Mouse (Mus musculus): ENCODE data around the gene Kcng4.

Kcng4 gene

DNA sequence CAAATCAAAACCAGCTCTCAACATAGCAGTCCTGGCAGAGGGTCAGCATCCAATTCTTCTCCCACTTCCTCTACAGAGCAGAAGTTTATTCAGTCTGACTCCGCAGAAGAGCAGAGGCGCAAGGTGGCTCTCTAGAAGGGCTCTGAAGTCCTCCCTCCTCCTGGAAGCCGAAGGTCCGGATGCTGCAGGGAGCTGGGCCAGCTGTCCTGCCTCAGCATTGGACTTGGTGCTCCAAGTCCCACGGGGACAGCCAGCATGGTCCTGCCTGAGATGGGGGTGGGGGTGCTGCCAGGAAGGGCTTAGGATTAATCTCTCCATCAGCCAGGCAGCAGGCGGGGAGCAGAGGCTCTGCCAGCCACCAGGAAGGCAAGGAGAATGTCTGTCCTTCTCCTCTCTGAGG is at the start of gene Kcng4:
Kcng4 (minus strand) TSS at position 303 of the 400 bp plus-strand sequence.
- DNase-seq: peak; percentile 16

DNA sequence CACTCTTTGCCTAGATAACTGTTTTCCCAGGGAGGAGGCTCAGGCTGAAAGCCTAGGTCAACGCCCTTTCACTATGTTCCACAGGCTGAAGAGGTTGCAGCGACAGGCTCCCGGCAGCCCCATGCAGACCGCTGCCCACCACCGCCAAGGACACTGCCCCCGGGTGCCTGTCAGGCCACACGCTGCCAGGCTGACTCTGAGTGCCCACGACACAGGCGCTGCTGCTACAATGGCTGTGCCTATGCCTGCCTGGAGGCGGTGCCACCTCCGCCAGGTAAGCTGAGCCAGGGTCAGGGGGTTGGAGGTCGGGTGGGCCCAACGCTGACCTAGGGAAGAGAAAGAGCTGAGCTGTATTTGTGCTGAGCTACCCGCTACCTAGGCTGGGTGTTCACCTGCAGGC is 43.7 kb upstream of the Kcng4 start:
- DNase-seq: no peak

DNA sequence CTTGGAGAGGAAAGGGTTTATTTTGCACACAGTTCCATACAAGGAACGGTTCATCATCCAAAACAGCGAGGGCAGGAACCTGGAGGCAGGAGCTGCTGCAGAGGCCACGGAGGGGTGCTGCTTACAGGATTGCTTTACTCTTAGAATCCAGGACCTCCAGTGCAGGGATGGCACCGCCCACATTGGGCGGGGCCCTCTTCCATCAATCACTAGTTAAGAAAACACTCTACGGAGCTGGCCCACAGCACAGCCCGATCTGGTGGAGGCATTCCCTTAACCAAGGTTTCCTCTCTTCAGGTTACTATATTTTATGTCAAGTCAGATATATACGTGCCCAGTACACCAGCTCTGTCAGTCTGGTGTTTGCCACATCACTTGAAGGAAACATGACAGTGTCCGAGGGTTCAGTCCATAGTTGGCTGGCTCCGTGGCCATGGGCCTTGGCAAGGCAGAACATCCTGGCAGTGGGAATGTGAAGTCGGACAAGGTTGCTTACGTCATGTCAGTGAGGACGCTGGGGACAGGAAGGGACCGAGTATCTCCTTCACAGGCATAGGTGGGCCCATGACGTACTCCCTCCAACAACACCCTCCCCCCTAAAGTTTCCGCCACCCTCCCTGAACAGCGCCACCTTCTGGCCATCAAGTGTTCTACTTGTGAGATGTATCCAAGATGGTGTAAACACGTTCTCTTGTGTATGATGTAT is 42.8 kb upstream of the Kcng4 start:
- peak; percentile 42 for DNase-seq

DNA sequence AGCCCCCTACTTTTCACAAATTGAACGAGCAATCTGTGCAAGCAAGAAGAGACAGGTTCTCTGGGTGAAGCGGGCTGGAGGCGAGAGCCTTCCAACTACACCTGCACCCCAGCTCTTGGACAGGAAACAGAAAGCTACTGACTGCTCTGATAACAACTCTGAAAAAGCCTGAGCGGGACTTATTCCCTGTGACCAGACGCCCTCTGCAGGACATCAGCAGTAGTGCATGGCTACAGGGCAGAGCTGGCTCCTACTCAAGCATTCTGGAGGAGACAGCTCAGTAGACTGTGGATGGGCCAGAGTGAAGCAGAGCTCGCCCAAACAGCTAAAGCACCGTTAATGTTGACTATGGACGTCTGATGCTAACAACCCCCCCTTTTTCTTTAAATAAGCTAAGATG is 40.9 kb upstream of the Kcng4 start:
- DNase-seq: peak; percentile 95

DNA sequence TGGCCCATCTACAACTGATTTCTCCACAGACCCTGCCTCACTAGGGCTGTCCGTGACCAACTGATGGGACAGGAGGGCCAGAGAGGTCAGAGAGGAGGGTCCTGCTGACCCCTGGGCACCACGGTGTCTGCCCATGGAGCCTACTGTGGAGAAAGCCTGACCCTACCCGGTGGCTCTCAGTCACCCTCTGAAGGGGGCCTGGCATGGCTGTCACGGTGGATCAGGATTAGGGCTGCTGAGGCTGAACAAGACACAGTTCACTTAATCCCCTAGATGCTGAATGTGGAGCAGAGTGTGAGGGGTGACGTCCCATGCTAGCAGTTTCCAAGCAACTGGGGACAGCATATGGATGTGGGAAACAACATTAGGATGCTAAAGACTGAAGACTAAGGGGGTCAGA is 40.0 kb upstream of the Kcng4 start:
- DNase-seq: no peak

DNA sequence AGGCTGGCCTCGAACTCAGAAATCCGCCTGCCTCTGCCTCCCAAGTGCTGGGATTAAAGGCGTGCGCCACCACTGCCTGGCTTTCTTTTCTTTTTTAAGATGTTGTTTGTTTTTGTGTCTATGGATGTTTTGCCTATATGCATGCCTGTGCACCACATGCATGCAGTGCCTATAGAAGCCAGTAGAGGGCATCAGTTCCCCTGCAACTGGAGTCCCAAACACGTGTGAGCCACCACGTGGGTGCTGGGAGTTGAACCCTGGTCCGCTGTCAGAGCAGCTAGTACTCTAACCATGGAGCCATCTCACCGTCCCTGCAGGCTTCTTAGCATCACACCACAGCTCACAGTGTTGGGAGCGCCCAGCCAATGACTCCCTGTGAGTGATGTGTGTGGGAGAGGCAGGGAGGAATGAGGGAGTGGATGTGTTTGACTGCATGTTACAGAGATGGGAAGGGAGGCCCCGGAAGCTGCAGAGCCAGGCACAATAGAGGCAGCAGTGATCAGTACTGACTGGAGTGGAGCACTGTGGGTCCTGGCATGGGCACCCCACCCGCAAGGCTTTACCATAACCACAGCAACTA is 38.6 kb upstream of the Kcng4 start:
- no peak for DNase-seq

DNA sequence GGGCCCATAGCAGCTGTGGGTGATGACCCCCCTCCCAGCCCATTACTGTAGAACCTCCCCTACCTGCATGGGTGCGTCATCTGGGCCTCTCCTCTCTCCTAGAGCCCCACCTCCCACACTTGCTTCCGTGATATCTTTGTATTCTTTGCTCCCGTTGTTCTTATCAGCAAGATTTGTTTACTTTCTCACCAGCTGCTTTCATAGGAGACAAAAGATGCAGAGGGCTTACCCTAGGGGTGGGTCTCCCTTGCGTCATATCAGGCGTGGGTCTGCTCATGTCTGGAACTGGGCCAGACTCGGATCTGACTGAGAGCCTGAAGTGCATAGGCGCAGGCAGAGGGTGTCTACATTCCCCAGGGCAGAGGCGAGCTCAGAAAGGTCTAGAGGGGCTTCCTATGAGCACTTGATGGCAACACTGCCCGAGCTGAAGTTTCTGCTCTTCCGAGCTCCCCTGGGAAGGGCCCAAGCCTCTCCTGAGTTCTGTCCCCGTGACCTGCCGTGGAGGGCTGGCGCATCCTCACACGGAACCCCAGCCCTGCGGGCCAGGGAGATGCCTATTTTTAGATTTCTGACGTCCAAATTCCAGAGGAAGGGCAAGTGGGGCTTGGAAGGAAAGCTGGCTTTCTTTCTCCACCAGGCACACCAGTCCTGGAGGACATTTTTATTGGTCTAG is 35.1 kb upstream of the Kcng4 start:
- DNase-seq: peak; percentile 80

DNA sequence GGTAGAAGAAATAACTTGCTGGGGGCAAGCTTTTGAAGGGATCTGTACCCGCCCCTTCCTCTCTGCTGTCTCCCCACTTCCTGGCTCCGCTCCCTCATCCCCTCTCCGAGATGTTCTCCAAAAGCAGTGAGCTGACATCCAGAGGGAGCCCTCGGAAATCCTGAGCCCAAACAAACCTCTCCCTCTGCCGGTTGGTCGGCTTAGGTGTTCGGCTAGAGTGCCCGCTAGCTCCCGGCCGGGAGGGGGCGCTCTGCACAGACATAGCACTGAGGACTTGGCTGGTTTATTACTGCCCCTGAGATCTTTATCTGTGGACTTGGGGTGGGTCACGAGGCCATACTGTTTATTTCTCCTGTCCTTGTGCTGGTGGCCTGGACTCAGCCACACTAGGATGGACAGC is 33.8 kb upstream of the Kcng4 start:
- peak; percentile 63 for DNase-seq

DNA sequence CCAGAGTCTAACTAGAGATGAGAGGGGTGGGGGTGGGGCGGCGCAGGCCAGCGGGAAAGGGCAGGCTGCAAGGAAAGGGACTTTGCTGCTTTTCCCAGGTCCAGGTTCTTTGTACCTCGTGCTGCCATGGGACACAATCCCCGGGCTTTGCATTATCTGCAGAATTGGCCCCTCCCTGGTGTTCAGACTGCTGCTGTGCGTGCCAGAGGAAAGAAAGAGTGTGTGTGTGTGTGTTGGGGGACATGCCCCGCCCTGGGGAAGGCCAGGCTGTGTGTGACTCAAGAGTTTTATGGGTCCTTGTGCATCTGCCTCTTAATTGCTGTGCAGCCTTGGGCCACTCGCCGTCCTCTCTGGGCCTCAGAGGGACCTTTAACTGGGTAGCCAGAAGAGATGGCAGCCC is 33.0 kb upstream of the Kcng4 start:
- no peak for DNase-seq

DNA sequence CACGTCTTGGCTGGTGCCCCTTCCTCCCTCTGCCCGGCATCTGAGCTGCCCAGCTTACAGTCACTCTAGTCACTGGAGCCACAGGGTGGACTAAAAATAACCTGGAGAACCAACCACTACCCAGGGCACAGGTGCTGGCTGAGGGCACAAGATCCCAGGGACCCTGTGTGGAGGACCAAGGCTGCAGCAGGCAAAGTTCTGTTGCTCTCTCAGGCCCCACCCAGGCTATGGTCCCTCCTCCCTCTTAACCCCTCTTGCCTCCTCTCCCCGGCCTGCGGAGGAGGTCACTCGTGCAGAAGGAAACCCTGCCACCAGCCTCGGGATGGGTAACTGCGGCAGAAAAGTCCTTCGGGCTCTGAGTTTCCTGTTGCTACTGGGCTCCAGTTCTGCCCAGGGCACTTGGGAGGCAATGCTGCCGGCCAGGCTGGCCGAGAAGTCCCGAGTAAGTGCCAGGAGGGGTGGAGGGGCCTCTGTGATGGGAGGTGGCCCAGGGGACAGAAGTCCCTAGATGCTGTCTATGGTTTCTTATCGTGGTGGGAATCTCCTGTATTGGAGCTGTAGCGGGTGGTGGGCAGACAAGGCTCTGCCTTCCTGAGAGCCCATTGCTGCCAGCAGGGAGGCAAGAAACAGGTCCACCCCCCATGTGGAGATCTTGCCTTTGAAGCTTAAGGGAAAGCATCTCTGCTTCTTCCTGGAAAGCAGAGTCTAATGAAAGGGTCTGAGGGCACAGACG is 30.9 kb upstream of the Kcng4 start, which contains the start of gene Wfdc1:
Wfdc1 (plus strand) TSS at position 147 of the 733 bp plus-strand sequence.
- peak; percentile 46 for DNase-seq

DNA sequence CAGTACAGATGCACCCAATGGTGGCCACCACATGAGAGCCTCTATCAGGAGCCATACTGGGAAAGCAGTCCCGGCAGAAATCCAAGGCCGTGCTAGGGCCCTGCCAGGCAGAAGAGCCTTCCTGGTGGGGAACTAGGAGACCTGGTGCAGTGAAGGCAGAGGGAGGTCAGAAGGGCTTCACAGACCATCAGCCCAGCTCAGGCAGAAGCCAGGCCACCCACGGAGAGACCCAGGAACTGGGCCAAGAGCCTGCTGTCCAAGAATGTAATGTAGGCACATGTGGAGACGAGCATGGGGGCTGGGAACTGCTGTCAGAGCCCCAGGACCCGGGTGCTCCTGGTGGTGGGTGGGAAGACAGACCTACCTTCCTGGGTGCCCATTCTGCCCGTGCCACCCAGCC is 29.8 kb upstream of the Kcng4 start:
- peak; percentile 33 for DNase-seq

DNA sequence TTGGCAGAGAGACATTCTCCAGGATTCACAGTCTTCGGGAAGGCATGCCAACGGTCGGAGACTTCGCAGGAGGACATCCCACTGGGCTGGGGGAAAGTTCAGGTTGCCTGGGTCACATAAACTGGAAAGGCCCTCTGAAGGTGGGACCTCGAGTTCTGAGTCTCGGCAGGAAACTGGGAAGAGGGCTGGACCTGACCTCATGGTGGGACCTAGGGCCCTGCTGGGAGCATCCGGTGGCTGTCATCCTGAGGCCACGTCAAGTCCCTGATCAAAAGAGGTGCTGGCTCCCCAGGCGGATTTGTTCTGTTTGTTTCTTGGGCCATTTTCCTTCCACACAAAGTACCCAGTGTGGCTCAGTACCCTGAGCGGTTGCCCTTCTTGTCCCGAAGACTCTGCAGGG is 28.0 kb upstream of the Kcng4 start:
- DNase-seq: no peak

DNA sequence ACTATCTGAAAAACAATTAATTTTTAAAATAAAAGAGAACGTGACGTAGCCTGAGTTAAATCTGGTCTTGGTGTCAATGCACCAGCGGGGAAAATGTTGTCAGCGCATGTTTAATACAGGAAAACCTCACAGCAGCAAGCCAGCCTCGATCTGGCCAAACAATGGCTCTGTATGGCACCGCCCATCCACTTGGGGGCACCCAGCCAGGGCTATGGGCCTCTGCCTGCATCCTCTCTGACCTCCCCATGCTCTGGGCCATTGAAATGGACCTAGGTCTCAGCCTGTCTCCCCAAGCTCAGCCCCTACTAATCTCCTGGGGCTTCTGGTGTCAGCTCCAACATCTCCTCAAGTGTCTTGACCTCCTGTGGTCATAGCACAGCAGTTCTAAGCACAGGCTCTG is 26.4 kb upstream of the Kcng4 start:
- DNase-seq: peak; percentile 60

DNA sequence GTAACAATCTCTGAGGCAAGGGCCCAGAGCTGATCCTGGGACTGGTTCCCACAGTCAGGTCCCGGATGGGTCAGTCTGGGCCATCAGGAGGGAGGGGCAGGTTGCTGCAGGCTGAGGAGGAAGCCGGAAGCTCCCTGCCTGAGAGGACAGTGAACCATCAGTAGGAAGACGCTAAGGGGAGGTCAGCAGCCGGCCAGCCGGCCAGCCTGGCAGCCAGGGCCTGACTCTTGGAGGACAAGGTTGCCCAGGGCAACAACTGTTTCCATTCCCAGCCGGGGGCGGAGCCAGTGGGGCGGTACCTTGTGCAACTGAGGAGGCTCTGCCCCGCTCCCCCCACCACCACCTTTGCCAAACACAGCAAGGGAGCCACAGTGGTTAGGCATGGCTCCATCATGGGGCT is 25.6 kb upstream of the Kcng4 start:
- peak; percentile 67 for DNase-seq

DNA sequence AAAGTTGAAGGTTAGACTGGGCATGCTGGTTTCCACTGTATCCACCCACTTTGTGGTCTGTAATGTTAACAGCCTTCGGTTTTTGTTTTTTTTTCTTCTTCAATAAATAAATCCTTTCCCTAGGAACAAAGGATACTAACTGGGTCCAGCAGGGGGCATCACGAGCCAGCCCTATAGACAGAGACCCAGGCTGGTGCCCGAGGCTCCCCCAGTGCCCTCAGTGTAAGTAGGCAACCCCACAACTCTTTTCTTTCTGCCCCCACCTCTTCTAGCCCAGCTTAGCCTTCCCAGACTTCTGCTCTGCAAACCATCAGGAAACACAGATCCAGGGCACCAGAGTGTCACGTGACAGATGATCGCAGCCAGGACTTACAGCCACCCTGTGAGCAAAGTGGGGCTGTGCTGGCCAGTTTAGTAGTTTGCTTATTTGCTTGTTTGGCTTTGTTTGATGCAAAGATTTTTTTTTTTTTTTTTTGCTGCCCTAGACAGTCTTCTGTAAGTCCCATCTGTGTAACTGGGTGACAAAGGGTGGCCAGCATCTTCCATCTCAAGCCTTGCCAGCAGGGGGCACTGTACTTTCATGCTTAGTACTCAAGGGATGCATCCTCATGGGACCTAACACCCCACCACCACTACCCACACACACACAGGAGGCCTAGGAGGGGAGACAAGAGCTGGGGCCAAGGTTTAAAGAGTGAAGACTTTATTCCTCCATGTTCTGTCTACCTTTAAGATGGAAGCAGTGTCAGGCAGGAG is 21.4 kb upstream of the Kcng4 start:
- peak; percentile 76 for DNase-seq

DNA sequence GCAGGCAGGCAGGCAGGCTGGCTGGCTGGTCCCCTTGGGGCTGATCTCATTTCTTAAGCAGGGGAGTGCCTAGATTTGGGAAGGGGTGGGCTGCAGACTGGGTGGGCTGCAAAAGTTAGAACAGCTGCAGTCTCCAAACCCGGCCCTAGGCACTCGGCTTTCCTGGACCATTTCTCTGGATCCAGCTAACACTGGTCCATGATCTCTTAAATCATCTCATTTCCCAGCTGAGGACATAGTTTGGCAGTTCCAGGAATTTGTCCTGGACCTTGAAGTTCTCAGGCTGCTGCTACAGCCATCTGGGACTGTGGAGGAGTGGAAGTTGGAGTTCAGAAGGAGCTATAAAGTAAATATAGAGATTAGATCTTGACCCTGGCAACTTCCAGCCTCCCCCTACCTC is 15.8 kb upstream of the Kcng4 start:
- no peak for DNase-seq

DNA sequence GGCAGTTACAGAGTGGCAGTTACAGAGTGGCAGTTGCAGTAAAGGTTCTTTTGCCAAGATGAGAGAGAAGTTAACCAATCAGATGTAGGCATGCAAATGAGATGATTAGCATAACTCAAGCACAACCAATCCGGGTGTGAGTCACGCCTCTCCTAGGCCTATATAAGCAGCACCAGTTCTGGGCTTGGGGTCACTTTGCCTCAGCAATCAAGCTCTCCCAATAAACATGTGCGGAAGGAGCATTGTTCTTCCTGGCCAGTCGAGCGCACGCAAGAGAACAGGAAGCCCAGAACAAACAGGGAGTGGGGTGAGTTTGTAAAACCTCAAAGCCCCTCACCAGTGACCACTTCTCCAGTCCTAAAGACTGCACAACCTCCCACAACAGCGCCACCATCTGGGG is 11.4 kb upstream of the Kcng4 start:
- no peak for DNase-seq

DNA sequence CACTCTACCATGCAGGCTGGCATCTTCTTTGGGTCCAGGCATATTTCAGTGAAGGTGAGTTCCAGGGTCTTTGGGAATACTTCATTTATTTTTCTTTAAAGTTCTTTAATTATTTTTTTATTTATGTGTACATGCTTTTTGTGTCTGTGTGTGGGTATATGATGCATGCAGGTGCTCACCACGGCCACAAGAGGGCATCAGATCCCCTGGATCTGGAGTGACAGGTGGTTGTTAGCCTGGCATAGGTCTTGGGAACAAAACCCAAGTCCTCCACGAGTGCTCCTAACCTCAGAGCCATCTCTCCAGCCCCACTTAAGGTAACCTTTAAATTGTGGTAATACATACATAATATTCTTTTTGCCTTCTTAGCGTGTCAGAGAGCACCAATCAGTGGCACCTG is 10.7 kb upstream of the Kcng4 start:
- no peak for DNase-seq

DNA sequence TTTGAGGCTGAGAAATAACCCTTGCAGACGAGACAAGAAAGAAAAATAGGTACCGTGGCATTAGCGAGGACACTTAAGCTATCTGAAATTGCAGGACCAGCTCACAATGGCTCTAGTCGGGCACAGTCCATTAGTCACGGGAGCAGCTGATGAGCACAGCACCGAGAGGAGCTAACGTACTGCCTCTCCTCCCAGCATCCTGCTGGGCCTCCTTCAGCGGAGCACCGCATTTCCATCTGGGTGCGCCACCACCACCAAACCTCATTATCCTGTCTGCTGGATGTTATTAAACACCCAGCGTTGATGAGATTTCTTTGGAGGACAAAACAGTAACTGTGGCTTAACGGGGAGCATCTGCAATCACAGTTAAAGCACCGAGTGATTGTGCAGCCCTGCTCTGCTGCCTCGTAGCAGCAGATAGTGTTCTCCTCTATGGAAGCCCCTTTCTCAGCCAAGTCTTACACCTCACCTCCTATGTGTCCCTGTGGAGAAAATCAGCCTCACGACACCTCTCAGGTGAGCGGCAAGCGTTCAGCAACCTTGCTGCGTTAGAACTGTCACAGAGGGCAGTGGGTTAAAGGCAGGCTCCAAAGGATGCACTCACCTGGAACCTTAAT is 9.6 kb upstream of the Kcng4 start:
- DNase-seq: no peak

DNA sequence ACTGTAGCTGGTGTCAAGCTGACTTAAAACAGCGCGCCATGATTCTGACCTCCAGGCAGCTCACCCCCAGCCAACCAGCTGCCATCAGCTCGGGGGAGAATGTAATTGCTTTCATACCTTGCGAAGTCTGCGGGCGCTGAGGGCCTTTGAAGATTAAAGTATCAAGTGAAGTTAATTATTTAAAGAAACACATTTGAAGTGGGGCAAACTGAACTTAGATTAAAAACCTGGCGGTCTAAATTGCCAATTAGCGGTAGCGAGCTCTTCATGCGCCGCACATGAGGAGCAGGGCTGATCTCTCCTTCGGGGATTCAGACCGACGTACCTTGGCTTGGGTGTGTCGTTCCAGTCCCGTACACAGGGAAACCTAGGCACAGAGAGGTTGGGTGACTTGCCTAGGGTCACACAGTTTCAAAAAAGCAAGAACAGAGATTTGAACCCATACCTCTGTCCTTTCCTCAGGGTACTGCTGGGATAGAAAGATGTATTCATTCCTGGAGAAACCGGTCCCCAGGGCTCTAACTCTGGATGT is 9.0 kb upstream of the Kcng4 start:
- no peak for DNase-seq

DNA sequence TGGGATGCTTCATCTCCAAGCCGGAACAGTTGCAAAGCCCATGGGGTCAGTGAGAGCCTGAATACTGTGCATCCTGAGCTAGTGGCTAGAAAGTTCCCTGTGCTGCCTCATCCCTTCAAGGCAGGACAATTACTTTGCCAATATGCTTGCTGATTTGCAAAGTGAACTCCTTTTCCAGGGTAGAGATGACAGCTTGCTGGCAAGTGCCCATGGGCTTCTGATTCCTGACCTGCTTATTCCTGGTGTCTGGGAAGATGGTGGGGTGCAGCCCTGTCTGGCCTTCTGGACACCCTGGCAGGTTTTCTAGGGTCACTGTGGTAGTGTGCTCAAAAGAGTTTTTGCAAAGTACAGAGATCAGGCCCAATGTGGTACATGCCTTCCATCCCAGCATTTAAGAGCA is 7.5 kb upstream of the Kcng4 start:
- DNase-seq: no peak

DNA sequence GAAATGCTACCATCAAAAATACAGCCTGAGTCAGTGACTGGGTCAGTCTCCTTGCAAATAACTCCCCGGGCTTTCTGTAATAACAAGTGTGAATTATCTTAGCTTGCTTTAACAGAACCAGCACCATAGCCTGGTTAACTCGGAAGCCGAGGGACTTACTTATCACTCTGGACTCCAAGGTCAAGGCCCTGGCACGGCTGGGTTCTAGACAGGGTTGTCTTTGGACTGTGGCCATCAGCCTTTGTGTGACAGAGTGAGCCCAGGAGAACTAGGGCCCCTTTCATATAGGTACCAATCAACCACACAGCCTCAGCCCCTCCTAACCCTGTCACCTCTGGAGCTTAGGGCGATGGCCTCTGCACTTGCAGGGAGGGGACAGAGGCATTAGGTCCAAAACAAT is 5.6 kb upstream of the Kcng4 start:
- DNase-seq: no peak
